ENCODE assay signal across 15 mouse cellular contexts in the genomic region with DNA sequence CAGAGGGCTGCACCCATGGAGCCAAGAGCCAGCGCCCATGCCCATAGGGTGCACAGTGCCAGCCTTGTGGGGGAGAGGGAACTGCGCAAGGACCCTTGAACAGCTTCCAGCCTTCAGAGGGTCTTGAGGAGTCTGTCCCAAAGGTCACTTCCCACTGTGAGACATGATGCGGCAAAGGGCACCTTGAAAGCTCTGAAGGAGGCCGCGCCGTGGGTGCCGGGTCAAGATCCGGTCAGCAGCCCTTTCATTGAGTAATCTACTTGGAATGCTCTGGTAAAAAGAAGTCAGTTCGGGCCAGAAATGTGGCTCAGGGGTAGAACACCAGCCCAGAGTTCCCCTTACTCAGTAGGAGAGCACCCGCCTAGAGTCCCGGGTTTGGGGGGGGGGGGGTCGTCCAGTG. TPM values are rescaled to one million over a fixed set of nuclear protein-coding genes. Genes with fewer than 3 reads are reported as not detected.
"Had no signal": no experiment of that assay in that cellular context is flagged by ENCODE, and none has a peak within 500 bp of the region (broad histone marks: within the 10 kb centered on the region; RNA-seq: fewer than 3 reads in every experiment).

No protein-coding gene starts in this region.

- H3K9me3 ChIP-seq: lung, embryonic 15.5 days; midbrain, embryonic 10.5 days had no signal

- H3K27ac ChIP-seq: layer of hippocampus, adult 2 months; liver, embryonic 14.5 days; lung, embryonic 15.5 days; midbrain, embryonic 10.5 days had no signal

- H3K9ac ChIP-seq: liver, embryonic 14.5 days; lung, embryonic 15.5 days had no signal

- H3K4me3 ChIP-seq: layer of hippocampus, adult 2 months; lung, embryonic 15.5 days; megakaryocyte, embryonic 14.5 days; midbrain, embryonic 10.5 days had no signal

- H3K36me3 ChIP-seq: lung, embryonic 15.5 days; midbrain, embryonic 10.5 days had no signal

- ATAC-seq: inflammation-experienced regulatory T-cells, adult 6 months; intestine, embryonic 16.5 days had no signal

- H3K4me2 ChIP-seq: liver, embryonic 11.5 days; lung, embryonic 15.5 days had no signal

- DNase-seq: layer of hippocampus, adult 9-11 months; lung, adult 18-20 months; lung, postnatal 10 days; lung, postnatal 36 days; midbrain, embryonic 14.5 days; thymus, adult 18-20 months; thymus, postnatal 36 days had no signal

RNA-seq across cellular contexts. Expression of a gene that starts 24.1 kb away (rescaled TPM):
- polyA plus RNA-seq: inflammation-experienced regulatory T-cells, adult 6 months had no signal

RNA-seq across cellular contexts. Expression of a gene that starts 35.7 kb away (rescaled TPM):
- polyA plus RNA-seq: inflammation-experienced regulatory T-cells, adult 6 months had no signal
